Mouse (Mus musculus) CH12.LX (cell line): Measurements from ENCODE around the gene Chrna10. TPM values are rescaled to one million over a fixed set of nuclear protein-coding genes. Genes with fewer than 3 reads are reported as not detected.

Source experiments
- DNase-seq: peaks from one replicate; pipeline ENCODE4 v3.0.0-alpha.2; 2013; ENCODE audit errors: extremely low read depth
- H3K27ac ChIP-seq: 2 replicates; pipeline ENCODE4 v1.5.1; 2012; ENCODE audit warnings: low read depth, mild to moderate bottlenecking, control low read depth, moderate library complexity; ENCODE audit not compliant: insufficient read depth
- H3K27me3 ChIP-seq: replicated peaks from 2 replicates; pipeline ENCODE3; 2012; ENCODE audit warnings: inconsistent platforms
- H3K36me3 ChIP-seq, 2 experiments: replicated peaks in 1 of 2; 2 replicates each; pipeline versions ENCODE3 to v1.6.1; 2012; ENCODE audit warnings: inconsistent platforms in 1 of 2, low read length in 1 of 2, mild to moderate bottlenecking in 1 of 2, mixed read lengths in 1 of 2, moderate library complexity in 1 of 2; ENCODE audit not compliant: control insufficient read depth in 1 of 2, insufficient read depth in 1 of 2
- H3K4me1 ChIP-seq, 2 experiments: 2 replicates each; pipeline ENCODE4 v1.6.1; 2012; ENCODE audit warnings: inconsistent platforms in 1 of 2, moderate library complexity in 1 of 2; ENCODE audit not compliant: insufficient read depth in 2 of 2, control insufficient read depth in 1 of 2
- H3K4me2 ChIP-seq: 2 replicates; pipeline ENCODE4 v1.6.1; 2012; ENCODE audit warnings: low read depth, mild to moderate bottlenecking, control low read depth; ENCODE audit not compliant: poor library complexity, insufficient read depth, severe bottlenecking
- H3K4me3 ChIP-seq, 3 experiments: fragments of 150-350 bp in 1 of 3; sonication (generic) in 1 of 3; replicated peaks in 1 of 3; 2 replicates each; pipeline versions ENCODE3 to v1.5.1; 2011 to 2012; ENCODE audit warnings: low read depth in 2 of 3, low read length in 2 of 3, mild to moderate bottlenecking in 2 of 3, moderate library complexity in 2 of 3, control low read depth in 1 of 3, improper control_type of control experiment in 1 of 3, inconsistent platforms in 1 of 3, mixed read lengths in 1 of 3; ENCODE audit not compliant: poor library complexity in 1 of 3
- H3K79me2 ChIP-seq: replicated peaks from 2 replicates; pipeline ENCODE4 v1.6.1; 2012; ENCODE audit warnings: mild to moderate bottlenecking, moderate library complexity; ENCODE audit not compliant: control insufficient read depth, poor library complexity, insufficient read depth, severe bottlenecking; ENCODE audit errors: extremely low read depth
- H3K9ac ChIP-seq: 2 replicates; pipeline ENCODE4 v1.6.1; 2012; ENCODE audit warnings: low read depth, mild to moderate bottlenecking, control low read depth, moderate library complexity; ENCODE audit not compliant: insufficient read depth
- H3K9me3 ChIP-seq: replicated peaks from 2 replicates; pipeline ENCODE3; 2012; ENCODE audit warnings: low read length, inconsistent platforms, mixed read lengths
- BHLHE40 ChIP-seq: IDR thresholded peaks from 2 replicates; pipeline ENCODE4 v1.6.1; 2011; ENCODE audit warnings: mild to moderate bottlenecking, low read depth, low read length, improper control_type of control experiment
- CHD1 ChIP-seq: IDR thresholded peaks from 2 replicates; pipeline ENCODE4 v1.6.1; 2012; ENCODE audit warnings: low read depth, low read length, improper control_type of control experiment, inconsistent platforms
- CHD2 ChIP-seq: IDR thresholded peaks from 2 replicates; pipeline ENCODE4 v1.6.1; 2011; ENCODE audit warnings: low read length, improper control_type of control experiment
- CTCF ChIP-seq, 2 experiments: IDR thresholded peaks in 1 of 2; conservative IDR thresholded peaks in 1 of 2; 2 replicates each; pipeline ENCODE4 v1.5.1; 2011 to 2012; ENCODE audit warnings: low read depth in 2 of 2, low read length in 2 of 2, improper control_type of control experiment in 1 of 2, inconsistent platforms in 1 of 2, mild to moderate bottlenecking in 1 of 2, moderate library complexity in 1 of 2
- E2F4 ChIP-seq: IDR thresholded peaks from 2 replicates; pipeline ENCODE4 v1.6.1; 2011; ENCODE audit warnings: low read depth, low read length, improper control_type of control experiment; ENCODE audit not compliant: insufficient replicate concordance
- ELF1 ChIP-seq: IDR thresholded peaks from 2 replicates; pipeline ENCODE4 v1.6.1; 2014; ENCODE audit warnings: low read depth, mild to moderate bottlenecking, inconsistent platforms, low read length, improper control_type of control experiment
- ETS1 ChIP-seq: conservative IDR thresholded peaks from 2 replicates; pipeline ENCODE4 v1.6.1; 2012; ENCODE audit warnings: low read depth, mild to moderate bottlenecking, inconsistent platforms, low read length, improper control_type of control experiment, moderate library complexity
- GABPA ChIP-seq: IDR thresholded peaks from 2 replicates; pipeline ENCODE4 v1.6.1; 2012; ENCODE audit warnings: low read depth, low read length, improper control_type of control experiment, inconsistent platforms; ENCODE audit not compliant: insufficient replicate concordance
- HCFC1 ChIP-seq: IDR thresholded peaks from 2 replicates; pipeline ENCODE4 v1.6.1; 2012; ENCODE audit warnings: low read depth, mild to moderate bottlenecking, inconsistent platforms, low read length, improper control_type of control experiment
- JUN ChIP-seq: IDR thresholded peaks from 2 replicates; pipeline ENCODE4 v1.6.1; 2011; ENCODE audit warnings: low read depth, mild to moderate bottlenecking, low read length, improper control_type of control experiment, moderate library complexity; ENCODE audit not compliant: insufficient read depth
- JUND ChIP-seq: conservative IDR thresholded peaks from 2 replicates; pipeline ENCODE4 v1.6.1; 2011; ENCODE audit warnings: low read depth, low read length, improper control_type of control experiment
- MAFK ChIP-seq: IDR thresholded peaks from 2 replicates; pipeline ENCODE4 v1.6.1; 2011; ENCODE audit warnings: low read length, improper control_type of control experiment; ENCODE audit not compliant: insufficient replicate concordance
- MEF2A ChIP-seq: IDR thresholded peaks from 2 replicates; pipeline ENCODE4 v1.6.1; 2014; ENCODE audit warnings: low read depth, mild to moderate bottlenecking, inconsistent platforms, low read length, improper control_type of control experiment, borderline replicate concordance
- MYC ChIP-seq: IDR thresholded peaks from 2 replicates; pipeline ENCODE4 v1.6.1; 2011; ENCODE audit warnings: low read depth, mild to moderate bottlenecking, improper control_type of control experiment, low read length
- NELFE ChIP-seq: IDR thresholded peaks from 2 replicates; pipeline ENCODE4 v1.6.1; 2011; ENCODE audit warnings: low read depth, low read length, improper control_type of control experiment
- NRF1 ChIP-seq: IDR thresholded peaks from 2 replicates; pipeline ENCODE4 v1.6.1; 2014; ENCODE audit warnings: low read depth, mild to moderate bottlenecking, inconsistent platforms, low read length, improper control_type of control experiment, moderate library complexity
- PAX5 ChIP-seq: IDR thresholded peaks from 2 replicates; pipeline ENCODE4 v1.6.1; 2012; ENCODE audit warnings: low read length, inconsistent platforms, mixed read lengths
- RAD21 ChIP-seq: IDR thresholded peaks from 2 replicates; pipeline ENCODE4 v1.6.1; 2011; ENCODE audit warnings: low read depth, mild to moderate bottlenecking, low read length, improper control_type of control experiment, moderate library complexity
- SMC3 ChIP-seq: IDR thresholded peaks from 2 replicates; pipeline ENCODE4 v1.6.1; 2011; ENCODE audit warnings: low read depth, low read length, improper control_type of control experiment
- UBTF ChIP-seq: IDR thresholded peaks from 2 replicates; pipeline ENCODE4 v1.6.1; 2012; ENCODE audit warnings: low read depth, mild to moderate bottlenecking, inconsistent platforms, low read length, improper control_type of control experiment, moderate library complexity
- USF1 ChIP-seq: IDR thresholded peaks from 2 replicates; pipeline ENCODE4 v1.6.1; 2014; ENCODE audit warnings: low read depth, mild to moderate bottlenecking, inconsistent platforms, low read length, improper control_type of control experiment
- USF2 ChIP-seq: conservative IDR thresholded peaks from 2 replicates; pipeline ENCODE4 v1.6.1; 2011; ENCODE audit warnings: low read depth, low read length, improper control_type of control experiment
- ZMIZ1 ChIP-seq: IDR thresholded peaks from 2 replicates; pipeline ENCODE4 v1.6.1; 2012; ENCODE audit warnings: low read depth, mild to moderate bottlenecking, inconsistent platforms, low read length, improper control_type of control experiment
- ZNF384 ChIP-seq: IDR thresholded peaks from 2 replicates; pipeline ENCODE4 v1.6.1; 2012; ENCODE audit warnings: low read depth, low read length, improper control_type of control experiment, inconsistent platforms
- dilution Hi-C: fragments of 300-500 bp; cut with MboI; formaldehyde crosslinking; loops from 2 replicates; pipeline ENCODE4 v1.14.3; 2020; ENCODE audit warnings: low sequenced_read_pairs; ENCODE audit not compliant: extremely low pct_unique_long_range_greater_than_20kb, extremely low pct_ligation_motif_present
- in situ Hi-C: fragments of 300-500 bp; cut with MboI; formaldehyde crosslinking; loops from 3 replicates; pipeline ENCODE4 v1.14.3; 2019; ENCODE audit warnings: low sequenced_read_pairs, low pct_ligation_motif_present, low pct_unique_long_range_greater_than_20kb, mixed read lengths
- polyA plus RNA-seq: library from polyadenylated mRNA; unstranded; fragments of >175 nt; gene quantifications from 2 replicates; pipeline ENCODE4 v1.2.1, GENCODE M21; 2012; ENCODE audit warnings: low read depth; ENCODE audit not compliant: insufficient read length
- total RNA-seq, 2 experiments: library from RNA; depleted of rRNA; stranded (reverse); fragments of 300-350 nt in 1 of 2; fragments of >200 nt in 1 of 2; gene quantifications; 2 replicates each; pipeline ENCODE4 v1.2.3; 2012 to 2014

Chrna10 gene
- total and polyA plus RNA-seq, 3 experiments = not detected

DNA sequence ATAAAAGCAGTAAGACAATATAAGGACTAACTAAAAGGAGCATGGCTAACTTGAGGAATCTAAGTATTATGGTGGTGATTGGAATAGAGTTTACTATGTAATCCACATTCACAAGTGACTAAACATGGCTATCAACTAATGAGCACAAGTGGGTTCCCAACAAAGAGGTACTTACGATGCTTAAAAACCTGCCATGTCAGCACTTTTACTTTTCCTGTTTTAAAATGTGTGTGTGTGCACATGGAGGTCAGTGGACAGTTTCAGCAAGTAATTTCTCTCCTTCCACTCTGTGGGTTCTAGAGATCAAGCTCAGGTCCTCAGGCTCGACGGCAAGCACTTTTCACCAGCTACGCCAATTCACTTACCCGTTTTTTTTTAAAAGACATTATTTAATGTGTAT lies 21.3 kb upstream of the Chrna10 start:
- Histone ChIP-seq H3K27ac (no peak overlapping the region), H3K9ac (no peak overlapping the region), H3K4me2 (no peak overlapping the region), H3K4me3 (no peak overlapping the region), H3K4me1 (no peaks in the 10 kb centered on the region), H3K79me2 (no peaks in the 10 kb centered on the region), H3K9me3 (no peaks in the 10 kb centered on the region), H3K36me3 (peaks cover 46 to 90% of the 10 kb centered on the region in 2 experiments), H3K27me3 (no peaks in the 10 kb centered on the region)
- no peak for TF ChIP-seq JUN
- peak; percentile 95 for TF ChIP-seq MAFK
- in situ Hi-C loops = no loop called here
- dilution Hi-C loops = no loop called here
- no peak for DNase-seq

DNA sequence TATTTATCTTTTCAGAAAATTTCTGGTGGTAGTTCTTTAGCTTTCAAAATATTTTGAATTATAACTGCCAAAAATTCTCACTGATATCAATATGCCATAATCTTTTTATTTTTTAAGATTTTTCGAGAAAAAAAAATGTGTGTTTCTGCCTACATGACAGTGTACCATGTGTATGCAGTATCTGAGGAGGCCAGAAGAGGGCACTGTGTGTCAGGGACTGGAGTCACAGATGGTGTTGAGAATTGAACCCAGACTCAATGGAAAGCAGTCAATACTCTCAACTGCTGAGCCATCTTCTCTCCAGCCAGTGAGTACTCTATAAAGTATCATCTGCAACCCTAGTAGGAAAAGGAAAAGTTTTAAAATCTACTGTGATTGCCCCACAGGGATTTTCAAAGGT lies 20.8 kb upstream of the Chrna10 start:
- Histone ChIP-seq H3K9me3 (no peaks in the 10 kb centered on the region), H3K4me3 (no peak overlapping the region), H3K27me3 (no peaks in the 10 kb centered on the region), H3K9ac (no peak overlapping the region), H3K79me2 (no peaks in the 10 kb centered on the region), H3K27ac (no peak overlapping the region), H3K36me3 (peaks cover 47 to 92% of the 10 kb centered on the region in 2 experiments), H3K4me2 (no peak overlapping the region), H3K4me1 (no peaks in the 10 kb centered on the region)
- DNase-seq = peak; percentile 52
- dilution Hi-C loops = no loop called here
- in situ Hi-C loops = no loop called here
- TF ChIP-seq ZNF384 (no peak), CHD2 (no peak), RAD21 (peak; percentile 40), SMC3 (peak; percentile 19; the same call in 1 of the 2 replicates), CTCF (conservative IDR thresholded peaks at IDR 0.05 in 1 of 2, IDR thresholded peaks at IDR 0.05 in 1 of 2; ENCODE audit: low read depth in 2 of 2, low read length in 2 of 2) (peak; percentile 69), JUND (no peak), ELF1 (no peak)

- no peaks in the 10 kb centered on the region for H3K79me2 ChIP-seq
- no peaks in the 10 kb centered on the region for H3K9me3 ChIP-seq
- no peaks in the 10 kb centered on the region for H3K27me3 ChIP-seq
- in situ Hi-C loops = no loop called here
- H3K36me3 ChIP-seq = peaks cover 46 to 86% of the 10 kb centered on the region in 2 experiments
- TF ChIP-seq ZMIZ1 = no peak
- no peak for TF ChIP-seq JUN
- no peak for TF ChIP-seq MEF2A
- no peak for TF ChIP-seq ELF1
- no peak for TF ChIP-seq USF1
- no peak for TF ChIP-seq NELFE
- TF ChIP-seq PAX5 = no peak
- TF ChIP-seq CTCF (conservative IDR thresholded peaks at IDR 0.05 in 1 of 2, IDR thresholded peaks at IDR 0.05 in 1 of 2; ENCODE audit: low read depth in 2 of 2, low read length in 2 of 2) = no peak
- no peak for TF ChIP-seq ETS1
- no peak for TF ChIP-seq E2F4
- no peak for TF ChIP-seq CHD1
- TF ChIP-seq RAD21 = no peak
- TF ChIP-seq NRF1 = no peak
- TF ChIP-seq GABPA = no peak
- no peak for TF ChIP-seq BHLHE40
- no peak for TF ChIP-seq USF2
- TF ChIP-seq HCFC1 = no peak
- TF ChIP-seq UBTF = no peak
- no peak for TF ChIP-seq MYC
- TF ChIP-seq, all 38 proteins: peak for 0
- Histone ChIP-seq H3K4me1 (no peaks in the 10 kb centered on the region), H3K27ac (no peak overlapping the region), H3K9ac (no peak overlapping the region), H3K4me2 (no peak overlapping the region), H3K4me3 (no peak overlapping the region)
- no peak for DNase-seq
- dilution Hi-C loops = no loop called here
These were observed 15.8 kb upstream of the Chrna10 start for GRCm38 (mm10) chr7:102132395-102132794.
